Mouse (Mus musculus) kidney, adult 18-20 months (tissue): ENCODE data around the gene Inpp4b.
"Not testable (repeated sequence)": the region's sequence is repeated elsewhere in the genome, so short reads cannot be mapped to it uniquely, and the experiment has no call there.

ENCODE experiments used
- DNase-seq: peaks from one replicate; pipeline ENCODE4 v3.0.0; 2021

Inpp4b gene

GRCm38 (mm10) chr8:82028896-82029295, 686.5 kb downstream of the Inpp4b start:
- DNase-seq: peak; percentile 12

GRCm38 (mm10) chr8:82032035-82032434, 689.7 kb downstream of the Inpp4b start:
- DNase-seq: not testable (repeated sequence)

- DNase-seq: no peak
Observed at GRCm38 (mm10) chr8:82054030-82054429, 711.7 kb downstream of the Inpp4b start.

- DNase-seq: no peak
Observed at GRCm38 (mm10) chr8:82067619-82068018, 725.3 kb downstream of the Inpp4b start.

- no peak for DNase-seq
Observed at GRCm38 (mm10) chr8:82079267-82079666, 736.9 kb downstream of the Inpp4b start.

- DNase-seq: not testable (repeated sequence)
Observed at GRCm38 (mm10) chr8:82086631-82087030, 744.3 kb downstream of the Inpp4b start.

- DNase-seq: no peak
Observed at GRCm38 (mm10) chr8:82090901-82091300, 748.5 kb downstream of the Inpp4b start.

GRCm38 (mm10) chr8:82093274-82093673, 750.9 kb downstream of the Inpp4b start:
- DNase-seq: no peak

GRCm38 (mm10) chr8:82104560-82104959, 762.2 kb downstream of the Inpp4b start:
- DNase-seq: no peak

- no peak for DNase-seq
Observed at GRCm38 (mm10) chr8:82106131-82106530, 763.8 kb downstream of the Inpp4b start.

- DNase-seq: no peak
Observed at GRCm38 (mm10) chr8:82150272-82150671, 807.9 kb downstream of the Inpp4b start.

GRCm38 (mm10) chr8:82157928-82158327, 815.6 kb downstream of the Inpp4b start:
- DNase-seq: no peak
